ENCODE assay signal across 8 mouse cellular contexts in genomic region chr13:52223098-52223962, GRCm38 (mm10).
DNase-seq lines count a peak whose midpoint lies in the region; ATAC-seq and TF ChIP-seq lines count a peak whose summit lies in the region.

No protein-coding gene starts in this region.

- peaks cover 17% of the 10 kb centered on the region for H3K4me1 ChIP-seq in heart, embryonic 11.5 days (ENCODE audit: control insufficient read depth, insufficient read depth, low read length)
- H3K4me1 ChIP-seq in liver, postnatal 0 days (ENCODE audit: insufficient read depth): peaks cover 13% of the 10 kb centered on the region
- peaks cover 12% of the 10 kb centered on the region for H3K4me1 ChIP-seq in neural tube, embryonic 13.5 days (replicated peaks)

- peak; percentile 65 for DNase-seq in CD4-positive, CD25-positive, alpha-beta regulatory T cell, adult 2 months (ENCODE audit: low read depth, low spot score)
- no peak for DNase-seq in Patski (ENCODE audit: low read depth, low spot score)
- peak; percentile 64 for DNase-seq in embryo, embryonic 11 days
- DNase-seq in kidney, adult 9 months: peak; percentile 48
- DNase-seq in liver, postnatal 0 days: peak; percentile 21
- DNase-seq in urinary bladder, postnatal 4 days (ENCODE audit: low spot score in 2 of 2): no peak

- H3K4me2 ChIP-seq in heart, embryonic 11.5 days: peak overlapping the region; percentile 24; the same call in 1 of the 2 replicates
- H3K4me2 ChIP-seq in liver, postnatal 0 days (ENCODE audit: low read depth, low read length): no peak overlapping the region
- no peak overlapping the region for H3K4me2 ChIP-seq in neural tube, embryonic 13.5 days

- no peak for TF ChIP-seq EP300 in liver, postnatal 0 days (IDR thresholded peaks at IDR 0.05; ENCODE audit: low read depth)

- 39% methylated on average over 6 of the region's 6 CpGs for WGBS in heart, embryonic 11.5 days (ENCODE audit: insufficient replicate concordance)
- 64% methylated on average over 6 of the region's 6 CpGs for WGBS in liver, postnatal 0 days (ENCODE audit: insufficient replicate concordance)
- 43% methylated on average over 6 of the region's 6 CpGs for WGBS in neural tube, embryonic 13.5 days

- H3K36me3 ChIP-seq in heart, embryonic 11.5 days (ENCODE audit: control insufficient read depth, insufficient read depth, low read length): no peaks in the 10 kb centered on the region
- H3K36me3 ChIP-seq in liver, postnatal 0 days (replicated peaks; ENCODE audit: insufficient read depth, low read length): no peaks in the 10 kb centered on the region
- H3K36me3 ChIP-seq in neural tube, embryonic 13.5 days: no peaks in the 10 kb centered on the region

- H3K27ac ChIP-seq in heart, embryonic 11.5 days (ENCODE audit: low read depth, low read length): no peak overlapping the region
- H3K27ac ChIP-seq in liver, postnatal 0 days (ENCODE audit: low read depth): no peak overlapping the region
- H3K27ac ChIP-seq in neural tube, embryonic 13.5 days (replicated peaks): no peak overlapping the region

- CTCF ChIA-PET in Patski (lab: Charles Lee): interaction anchor here (0.8 to 2.4 kb wide), 14 partner anchors 9 to 679 kb away, joined by 3 to 24 read pairs (median 3); partner anchors contain the start of gene Gadd45g

- ATAC-seq in Patski: no peak
- 0 out of 2 replicates have a peak, but pooled peaks have one; percentile 14 for ATAC-seq in heart, embryonic 11.5 days (replicated peaks; ENCODE audit: insufficient number of reproducible peaks, low FRiP score, low TSS enrichment)
- ATAC-seq in liver, postnatal 0 days: peak; percentile 75
- peak; percentile 74 for ATAC-seq in neural tube, embryonic 13.5 days (ENCODE audit: low read depth)

- H3K4me3 ChIP-seq in heart, embryonic 11.5 days (ENCODE audit: low read depth, low read length): no peak overlapping the region
- H3K4me3 ChIP-seq in liver, postnatal 0 days (ENCODE audit: low read depth, low read length): no peak overlapping the region
- no peak overlapping the region for H3K4me3 ChIP-seq in neural tube, embryonic 13.5 days

- no peaks in the 10 kb centered on the region for H3K27me3 ChIP-seq in Patski
- no peaks in the 10 kb centered on the region for H3K27me3 ChIP-seq in heart, embryonic 11.5 days (ENCODE audit: control insufficient read depth, insufficient read depth, low read length)
- H3K27me3 ChIP-seq in liver, postnatal 0 days (ENCODE audit: insufficient read depth, low read length): no peaks in the 10 kb centered on the region
- peaks cover 52% of the 10 kb centered on the region for H3K27me3 ChIP-seq in neural tube, embryonic 13.5 days

- in situ Hi-C loops in Patski (cut with MboI; ENCODE audit: low pct_unique_long_range_greater_than_20kb): loop anchor here (5.0 kb wide), 2 partner anchors 256 to 376 kb away; partner anchors contain the start of gene Gadd45g

- H3K9ac ChIP-seq in heart, embryonic 11.5 days (ENCODE audit: low read depth, low read length): no peak overlapping the region
- no peak overlapping the region for H3K9ac ChIP-seq in liver, postnatal 0 days (replicated peaks)
- H3K9ac ChIP-seq in neural tube, embryonic 13.5 days: no peak overlapping the region

- TF ChIP-seq CTCF in Patski (IDR thresholded peaks at IDR 0.05): peak; percentile 72
- TF ChIP-seq CTCF in liver, postnatal 0 days (IDR thresholded peaks at IDR 0.05; ENCODE audit: low read depth): peak; percentile 86

- H3K9me3 ChIP-seq in heart, embryonic 11.5 days (replicated peaks; ENCODE audit: control insufficient read depth, low read length): no peaks in the 10 kb centered on the region
- H3K9me3 ChIP-seq in liver, postnatal 0 days (ENCODE audit: low read length): no peaks in the 10 kb centered on the region
- H3K9me3 ChIP-seq in neural tube, embryonic 13.5 days: peaks cover 12% of the 10 kb centered on the region

- POLR2A ChIA-PET in Patski (lab: Charles Lee): no interaction called here

Comparison
In these comparisons a context has a peak if more than half of its experiments do, and no peak if none do; other contexts are left out.
1. DNase-seq: peak in CD4-positive, CD25-positive, alpha-beta regulatory T cell, adult 2 months (single experiment), embryo, embryonic 11 days (single experiment), kidney, adult 9 months (single experiment) and liver, postnatal 0 days (single experiment); none in Patski (single experiment) and urinary bladder, postnatal 4 days (0 of 2).